Mouse (Mus musculus) cerebellum, adult 9-10 months (tissue): ENCODE data around the gene Coq5.

Experiments used
- DNase-seq: peaks from one replicate; pipeline ENCODE4 v3.0.0; 2022

The Coq5 gene

DNA sequence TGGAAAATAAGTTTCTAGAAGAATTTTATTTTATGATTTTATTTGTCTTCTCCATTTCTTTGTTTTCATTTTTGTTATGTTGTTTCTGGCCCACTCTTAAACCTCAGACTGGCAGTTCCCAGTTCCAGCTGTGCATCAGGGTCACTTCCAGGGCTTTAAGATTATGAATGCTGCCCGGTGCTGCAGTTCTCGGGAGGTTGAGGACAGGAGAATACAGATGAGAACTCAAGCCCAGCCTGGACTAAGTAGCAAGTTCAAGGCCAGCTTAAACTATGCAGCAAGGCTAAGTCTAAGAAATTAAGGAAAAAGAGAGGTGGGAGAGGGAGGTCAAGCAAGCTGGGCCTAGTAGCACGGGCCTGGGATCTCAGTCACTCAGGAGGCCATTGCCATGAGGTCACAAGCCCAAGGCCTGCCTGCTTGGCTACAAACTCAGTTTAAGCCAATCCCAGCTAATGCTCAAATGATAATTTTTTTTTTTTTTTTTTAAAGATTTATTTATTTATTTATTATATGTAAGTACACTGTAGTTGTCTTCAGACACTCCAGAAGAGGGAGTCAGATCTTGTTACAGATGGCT is 11.9 kb upstream of the Coq5 start:
- DNase-seq, result no peak

- DNase-seq, result no peak
Observed at GRCm38 (mm10) chr5:115268266-115268665, 11.2 kb upstream of the Coq5 start.

DNA sequence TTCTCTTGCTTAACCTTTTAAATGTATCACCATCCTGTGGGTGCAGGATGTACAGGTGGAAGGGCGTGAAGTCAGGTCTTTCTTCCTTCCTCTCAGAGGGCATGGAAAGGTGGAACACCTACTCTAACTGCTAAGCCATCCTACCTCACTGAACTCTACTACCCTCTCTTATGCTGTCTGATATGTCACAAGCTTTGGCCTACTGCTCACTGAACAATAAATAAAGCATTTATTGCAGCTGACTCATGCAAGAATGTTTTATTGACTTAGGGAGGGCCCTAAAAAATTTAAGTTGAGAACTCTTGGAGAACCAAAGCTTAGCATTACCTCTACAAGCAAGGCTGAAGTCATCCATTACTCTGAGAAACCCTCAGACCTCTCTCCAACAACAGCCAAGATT is 9.5 kb upstream of the Coq5 start:
- DNase-seq, result no peak

GRCm38 (mm10) chr5:115271931-115272811 is 7.3 kb upstream of the Coq5 start:
- DNase-seq, result peak; percentile 42

DNA sequence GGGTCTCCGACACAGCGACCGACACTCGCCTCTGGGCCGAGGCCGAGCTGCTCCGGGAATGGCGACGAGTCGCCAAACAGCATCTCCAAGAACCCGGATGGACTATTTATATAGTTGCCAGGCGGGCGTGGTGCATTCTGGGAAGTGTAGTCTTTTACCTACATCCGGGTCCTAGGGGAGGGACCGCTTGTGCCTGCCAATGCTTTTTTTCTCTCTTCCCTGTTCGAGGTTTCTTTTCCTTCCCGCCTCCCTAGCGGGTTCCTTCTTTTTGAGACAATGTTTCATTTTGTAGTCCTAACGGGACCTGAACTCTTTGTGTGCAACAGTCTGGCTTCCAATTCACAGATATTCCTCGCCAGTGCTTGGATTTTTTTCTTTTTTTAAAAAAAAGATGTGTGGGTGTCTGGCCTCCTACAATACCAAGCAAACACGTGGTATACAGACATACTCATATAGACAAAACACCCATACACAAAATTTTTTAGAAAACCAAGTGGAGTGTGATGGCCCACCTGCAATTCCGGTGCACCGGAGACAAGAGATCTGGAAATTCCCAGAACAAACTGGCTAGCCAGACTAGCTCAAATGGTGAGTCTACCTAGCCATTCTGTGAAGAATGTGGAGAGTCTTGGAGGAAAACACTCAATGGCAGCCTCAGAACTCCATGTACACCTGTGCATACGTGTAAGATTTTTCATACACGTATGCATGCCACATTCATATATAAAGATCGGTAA is 6.5 kb upstream of the Coq5 start, which contains the start of gene Rnf10:
Rnf10 (minus strand) TSS at position 87 of the 737 bp plus-strand sequence.
- peak; percentile 99 for DNase-seq

DNA sequence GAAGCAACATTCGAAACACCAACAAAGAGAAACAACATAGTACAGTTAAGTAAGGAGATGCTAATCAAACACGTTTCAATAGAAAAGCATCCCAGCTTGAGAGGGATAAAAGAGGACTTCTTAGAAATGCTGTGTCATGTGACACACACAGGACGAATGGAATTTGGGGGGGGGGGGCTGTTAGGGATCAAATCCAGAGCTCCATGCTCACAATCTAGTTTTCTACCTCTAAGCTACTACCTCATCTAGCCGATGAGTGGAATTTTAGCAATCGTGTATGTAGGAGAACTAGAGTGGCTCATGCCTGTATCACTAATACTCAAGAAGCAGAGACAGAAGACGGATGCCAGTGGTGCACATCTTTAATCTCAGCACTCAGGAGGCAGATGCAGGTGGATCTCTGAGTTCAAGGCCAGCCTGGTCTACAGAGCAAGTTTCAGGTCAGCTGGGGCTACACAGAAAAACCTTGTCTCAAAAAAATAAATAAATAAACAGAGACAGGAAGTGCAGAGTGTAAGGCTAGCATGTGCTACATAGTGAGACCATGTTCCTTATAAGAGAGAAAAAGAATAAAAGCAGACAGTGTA is 5.8 kb upstream of the Coq5 start:
- DNase-seq, result peak; percentile 43

- no peak for DNase-seq
Observed at GRCm38 (mm10) chr5:115274353-115274752, 5.1 kb upstream of the Coq5 start.

GRCm38 (mm10) chr5:115274771-115275170 is 4.7 kb upstream of the Coq5 start:
- DNase-seq, result no peak

DNA sequence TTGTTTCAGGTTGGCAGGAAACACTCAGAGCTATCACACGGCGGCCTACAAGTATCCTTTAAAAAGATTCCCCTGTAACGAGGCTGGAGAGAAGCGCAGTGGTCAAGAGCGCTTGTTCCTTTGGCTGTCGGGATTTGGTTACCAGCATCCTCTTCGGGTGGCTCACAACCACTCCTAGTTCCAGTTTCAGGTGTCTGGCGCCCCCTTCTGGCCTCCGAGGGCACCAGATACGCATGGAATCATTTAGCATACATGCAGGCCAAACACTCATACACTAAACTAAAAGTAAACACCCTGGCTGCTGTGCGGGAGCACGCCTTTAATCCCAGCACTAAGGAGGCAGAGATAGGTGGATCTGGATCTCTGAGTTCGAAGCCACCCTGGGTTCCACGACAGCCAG is 3.5 kb upstream of the Coq5 start:
- DNase-seq, result peak; percentile 50

GRCm38 (mm10) chr5:115278053-115278452 is 1.4 kb upstream of the Coq5 start:
- DNase-seq, result no peak

- no peak for DNase-seq
Observed at GRCm38 (mm10) chr5:115278785-115279184, 681 bp upstream of the Coq5 start.

DNA sequence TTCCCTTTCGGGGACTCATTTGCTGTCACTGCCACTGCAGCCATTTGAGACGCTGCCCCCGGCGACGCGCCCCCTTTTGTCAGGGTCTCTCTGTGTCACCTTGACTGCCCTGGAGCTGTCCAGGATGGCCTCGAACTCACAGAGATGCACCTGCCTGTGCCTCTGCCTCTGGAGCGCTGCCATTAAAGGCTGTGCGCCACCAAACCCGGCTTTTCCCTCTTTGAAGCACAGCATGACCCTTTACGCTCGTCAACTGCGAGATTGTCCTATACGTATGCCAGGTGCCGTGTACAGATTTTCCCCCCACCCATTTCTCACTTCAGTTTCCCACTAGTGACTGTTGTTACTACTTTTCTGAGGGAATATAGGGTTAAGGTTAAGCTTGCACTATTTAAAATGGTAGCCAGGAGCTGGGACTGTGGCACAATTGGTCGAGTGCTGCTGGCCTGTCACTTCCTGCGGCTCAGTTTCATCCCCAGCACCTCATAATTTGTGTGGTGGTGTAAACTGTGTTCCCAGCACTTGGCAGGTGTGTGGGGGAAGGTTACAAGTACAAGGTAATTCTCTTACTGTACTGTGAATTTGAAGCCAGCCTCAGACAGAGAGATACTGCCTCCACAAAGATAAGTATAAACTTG is 703 bp downstream of the Coq5 start:
- peak; percentile 62 for DNase-seq

GRCm38 (mm10) chr5:115284735-115285134 is 5.3 kb downstream of the Coq5 start:
- no peak for DNase-seq

DNA sequence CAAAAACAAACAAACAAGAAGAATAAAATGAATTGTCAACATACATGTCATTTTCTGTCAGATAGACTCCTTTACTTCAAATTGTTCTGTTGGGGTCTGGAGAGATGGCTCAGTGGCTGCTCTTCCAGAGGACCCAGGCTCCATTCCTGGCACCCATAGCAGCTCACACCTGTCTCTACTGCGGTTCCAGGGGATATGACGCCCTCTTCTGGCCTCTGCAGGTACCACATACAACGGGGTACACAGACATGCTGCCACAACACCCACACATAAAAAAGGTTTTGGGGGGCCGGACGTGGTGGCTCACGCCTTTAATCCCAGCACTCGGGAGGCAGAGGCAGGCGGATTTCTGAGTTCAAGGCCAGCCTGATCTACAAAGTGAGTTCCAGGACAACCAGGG is 14.7 kb downstream of the Coq5 start:
- no peak for DNase-seq

DNA sequence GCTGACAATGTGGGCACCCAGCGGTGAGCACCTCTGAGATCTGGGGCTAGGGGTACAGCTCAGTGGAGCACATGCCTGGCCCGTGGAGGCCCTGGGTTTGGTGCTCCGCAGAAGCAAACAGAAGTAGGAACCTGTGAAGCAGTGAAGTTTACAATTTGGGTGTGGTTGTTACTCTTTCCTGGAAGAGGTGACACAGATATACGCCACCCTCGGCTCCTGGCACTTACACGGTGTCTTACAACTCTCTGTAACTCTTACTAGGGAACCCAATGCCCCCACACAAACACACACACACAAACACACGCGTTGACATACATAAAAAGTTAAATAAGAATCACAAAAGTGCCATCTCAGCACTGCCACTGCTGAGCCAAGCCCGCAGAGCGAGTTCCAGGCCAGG is 16.9 kb downstream of the Coq5 start:
- DNase-seq, result no peak

GRCm38 (mm10) chr5:115300035-115300744 is 20.7 kb downstream of the Coq5 start:
- peak; percentile 71 for DNase-seq

DNA sequence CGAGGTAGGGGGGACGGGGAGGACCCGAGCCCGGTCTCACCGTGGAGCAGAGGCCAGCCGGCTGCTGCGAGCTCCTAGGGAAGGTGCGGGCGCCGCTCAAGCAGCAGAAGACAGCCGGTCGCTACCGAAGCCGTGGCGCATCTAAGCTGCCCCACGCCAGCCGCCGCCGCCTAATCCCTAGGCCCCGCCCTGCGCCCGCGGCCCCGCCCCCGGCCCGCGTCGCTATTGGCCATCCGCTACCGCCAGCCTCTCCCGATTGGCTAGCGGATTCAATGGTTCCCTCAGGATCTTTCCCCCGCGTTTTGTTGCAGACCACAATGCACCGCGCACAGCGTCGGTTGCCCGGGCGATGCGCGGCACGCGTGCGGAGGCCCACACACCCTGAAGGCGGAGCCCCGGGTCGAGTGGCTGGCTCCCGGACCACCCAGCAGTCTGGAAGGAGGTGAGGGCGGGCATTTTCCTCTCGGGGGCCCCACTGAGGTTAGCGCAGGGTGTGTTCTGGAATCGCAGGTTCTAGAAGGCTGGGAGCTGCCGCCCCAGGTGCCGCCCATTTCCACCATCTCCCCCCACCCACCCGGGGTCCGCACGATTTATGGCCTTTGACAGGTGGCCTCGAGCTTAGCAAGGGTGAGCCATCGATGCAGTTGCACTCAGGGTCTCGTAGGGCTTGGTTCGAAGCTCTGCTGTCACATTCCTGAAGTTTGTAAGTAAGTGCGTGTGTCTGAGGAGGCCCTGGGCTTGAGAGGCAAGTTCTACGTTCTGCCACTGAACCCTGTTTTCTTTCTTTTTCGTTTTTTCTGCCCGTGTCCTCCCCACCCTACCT is 21.5 kb downstream of the Coq5 start, which contains the start of gene Dynll1:
Dynll1 (minus strand) TSS at position 208 of the 823 bp plus-strand sequence.
- DNase-seq, result peak; percentile 99

DNA sequence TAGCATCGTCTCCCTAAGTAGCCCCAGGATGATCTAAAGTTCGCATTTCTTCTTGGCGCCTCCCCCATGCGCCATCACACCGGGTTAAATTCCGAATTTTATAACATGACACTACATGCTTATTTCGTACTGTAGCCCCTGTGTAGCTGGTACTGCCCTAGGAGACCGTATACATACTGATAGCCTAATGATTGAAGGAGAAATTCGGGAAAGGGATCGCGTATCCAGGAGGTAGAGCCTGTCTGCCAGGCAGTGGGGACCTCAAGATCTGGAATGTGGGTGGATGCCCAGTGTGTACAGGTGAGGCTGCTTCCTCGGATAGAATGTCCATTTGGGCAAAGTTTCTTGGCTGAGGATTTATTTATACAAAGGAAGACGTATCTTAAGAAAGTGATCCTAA is 22.1 kb downstream of the Coq5 start:
- peak; percentile 63 for DNase-seq

DNA sequence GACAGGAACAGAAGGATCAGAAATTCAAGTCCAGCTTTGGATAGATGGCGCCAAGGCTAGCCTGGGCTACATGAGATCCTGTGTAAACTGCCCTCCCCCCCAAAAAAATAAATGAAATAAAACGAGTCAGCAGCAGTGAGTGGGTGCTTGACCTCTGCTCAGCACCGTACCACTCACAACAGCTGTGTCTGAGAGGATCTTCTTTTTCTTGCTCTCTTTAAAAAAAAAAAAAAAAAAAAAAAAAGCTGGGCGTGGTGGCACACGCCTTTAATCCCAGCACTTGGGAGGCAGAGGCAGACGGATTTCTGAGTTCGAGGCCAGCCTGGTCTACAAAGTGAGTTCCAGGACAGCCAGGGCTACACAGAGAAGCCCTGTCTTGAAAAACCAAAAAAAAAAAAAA is 22.7 kb downstream of the Coq5 start:
- DNase-seq, result peak; percentile 41

GRCm38 (mm10) chr5:115312354-115312753 is 32.9 kb downstream of the Coq5 start:
- no peak for DNase-seq
